Mouse (Mus musculus): Measurements from ENCODE around the gene Lst1. TPM values are rescaled to one million over a fixed set of nuclear protein-coding genes. Genes with fewer than 3 reads are reported as not detected.

Lst1 gene
- polyA plus RNA-seq, 1 experiment, result 49.6 TPM

GRCm38 (mm10) chr17:35224641-35225040, 36.4 kb upstream of the Lst1 start:
- no peak for TF ChIP-seq CTCF (IDR thresholded peaks at IDR 0.05; ENCODE audit: borderline replicate concordance, control insufficient read depth, extremely low read depth, insufficient read depth, low read length, poor library complexity)
- no peak for TF ChIP-seq POLR2A (IDR thresholded peaks at IDR 0.05; ENCODE audit: control insufficient read depth, extremely low read depth, insufficient read depth, low read length, poor library complexity)
- no peak overlapping the region for H3K27ac ChIP-seq (ENCODE audit: control insufficient read depth, insufficient read depth, low read length)
- H3K36me3 ChIP-seq (ENCODE audit: control insufficient read depth, insufficient read depth, low read length), result peaks cover 3% of the 10 kb centered on the region; the same call in 1 of the 2 replicates
- WGBS, result 97% methylated on average over 4 of the region's 4 CpGs
- H3K27me3 ChIP-seq (ENCODE audit: control insufficient read depth, insufficient read depth, low read length), result no peaks in the 10 kb centered on the region
- DNase-seq, result no peak
- H3K4me1 ChIP-seq (replicated peaks; ENCODE audit: control insufficient read depth, insufficient read depth, low read length), result peaks cover 49% of the 10 kb centered on the region
- no peak overlapping the region for H3K4me3 ChIP-seq (ENCODE audit: control insufficient read depth, insufficient read depth, low read length)

- DNase-seq, result peak; percentile 63
- H3K27me3 ChIP-seq (ENCODE audit: control insufficient read depth, insufficient read depth, low read length), result no peaks in the 10 kb centered on the region
These were observed 34.1 kb upstream of the Lst1 start for GRCm38 (mm10) chr17:35222299-35222698.

GRCm38 (mm10) chr17:35220156-35220952, 32.1 kb upstream of the Lst1 start, which contains the start of gene Gm16181:
Gm16181 (plus strand) TSS chr17:35220834.
- H3K4me1 ChIP-seq (replicated peaks; ENCODE audit: control insufficient read depth, insufficient read depth, low read length), result peaks cover 50% of the 10 kb centered on the region
- WGBS, result 69% methylated on average over 28 of the region's 28 CpGs

More at GRCm38 (mm10) chr17:35222299-35222698, 34.1 kb upstream of the Lst1 start:
- peak; percentile 59; the same call in 1 of the 2 replicates for TF ChIP-seq CTCF (IDR thresholded peaks at IDR 0.05; ENCODE audit: borderline replicate concordance, control insufficient read depth, extremely low read depth, insufficient read depth, low read length, poor library complexity)
- peak; percentile 31; the same call in 1 of the 2 replicates for TF ChIP-seq POLR2A (IDR thresholded peaks at IDR 0.05; ENCODE audit: control insufficient read depth, extremely low read depth, insufficient read depth, low read length, poor library complexity)
- H3K36me3 ChIP-seq (ENCODE audit: control insufficient read depth, insufficient read depth, low read length), result no peaks in the 10 kb centered on the region
- WGBS, result 9% methylated on average over 6 of the region's 6 CpGs
- peak overlapping the region; percentile 85 for H3K27ac ChIP-seq (ENCODE audit: control insufficient read depth, insufficient read depth, low read length)
- no peak overlapping the region for H3K4me3 ChIP-seq (ENCODE audit: control insufficient read depth, insufficient read depth, low read length)
- H3K4me1 ChIP-seq (replicated peaks; ENCODE audit: control insufficient read depth, insufficient read depth, low read length), result peaks cover 58% of the 10 kb centered on the region

GRCm38 (mm10) chr17:35219601-35220041, 31.4 kb upstream of the Lst1 start:
- TF ChIP-seq POLR2A (IDR thresholded peaks at IDR 0.05; ENCODE audit: control insufficient read depth, extremely low read depth, insufficient read depth, low read length, poor library complexity), result no peak
- TF ChIP-seq CTCF (IDR thresholded peaks at IDR 0.05; ENCODE audit: borderline replicate concordance, control insufficient read depth, extremely low read depth, insufficient read depth, low read length, poor library complexity), result no peak
- H3K27me3 ChIP-seq (ENCODE audit: control insufficient read depth, insufficient read depth, low read length), result no peaks in the 10 kb centered on the region
- peak; percentile 72 for DNase-seq
- peaks cover 55% of the 10 kb centered on the region for H3K4me1 ChIP-seq (replicated peaks; ENCODE audit: control insufficient read depth, insufficient read depth, low read length)
- WGBS, result 8% methylated on average over 6 of the region's 6 CpGs
- H3K36me3 ChIP-seq (ENCODE audit: control insufficient read depth, insufficient read depth, low read length), result no peaks in the 10 kb centered on the region
- H3K27ac ChIP-seq (ENCODE audit: control insufficient read depth, insufficient read depth, low read length), result peak overlapping the region; percentile 15; the same call in 1 of the 2 replicates
- H3K4me3 ChIP-seq (ENCODE audit: control insufficient read depth, insufficient read depth, low read length), result no peak overlapping the region

More at GRCm38 (mm10) chr17:35220156-35220952, 32.1 kb upstream of the Lst1 start, which contains the start of gene Gm16181:
- Histone ChIP-seq H3K27ac (ENCODE audit: control insufficient read depth, insufficient read depth, low read length) (peak within 1 kb of the TSS; percentile 15; the same call in 1 of the 2 replicates), H3K27me3 (ENCODE audit: control insufficient read depth, insufficient read depth, low read length) (no peaks in the 10 kb centered on the region), H3K4me3 (ENCODE audit: control insufficient read depth, insufficient read depth, low read length) (no peak within 1 kb of the TSS), H3K36me3 (ENCODE audit: control insufficient read depth, insufficient read depth, low read length) (no peaks in the 10 kb centered on the region)
- TF ChIP-seq POLR2A (IDR thresholded peaks at IDR 0.05; ENCODE audit: control insufficient read depth, extremely low read depth, insufficient read depth, low read length, poor library complexity), result no peak
- no peak for TF ChIP-seq CTCF (IDR thresholded peaks at IDR 0.05; ENCODE audit: borderline replicate concordance, control insufficient read depth, extremely low read depth, insufficient read depth, low read length, poor library complexity)
- DNase-seq, result no peak

- Histone ChIP-seq H3K36me3 (ENCODE audit: control insufficient read depth, insufficient read depth, low read length) (no peaks in the 10 kb centered on the region), H3K4me1 (replicated peaks; ENCODE audit: control insufficient read depth, insufficient read depth, low read length) (peaks cover 57% of the 10 kb centered on the region), H3K27ac (ENCODE audit: control insufficient read depth, insufficient read depth, low read length) (no peak overlapping the region), H3K4me3 (ENCODE audit: control insufficient read depth, insufficient read depth, low read length) (no peak overlapping the region), H3K27me3 (ENCODE audit: control insufficient read depth, insufficient read depth, low read length) (no peaks in the 10 kb centered on the region)
- 14% methylated on average over 18 of the region's 18 CpGs for WGBS
- DNase-seq, result no peak
- no peak for TF ChIP-seq CTCF (IDR thresholded peaks at IDR 0.05; ENCODE audit: borderline replicate concordance, control insufficient read depth, extremely low read depth, insufficient read depth, low read length, poor library complexity)
- no peak for TF ChIP-seq POLR2A (IDR thresholded peaks at IDR 0.05; ENCODE audit: control insufficient read depth, extremely low read depth, insufficient read depth, low read length, poor library complexity)
These were observed 30.4 kb upstream of the Lst1 start for GRCm38 (mm10) chr17:35218516-35219193.

GRCm38 (mm10) chr17:35213071-35213470, 24.8 kb upstream of the Lst1 start:
- H3K4me3 ChIP-seq (ENCODE audit: control insufficient read depth, insufficient read depth, low read length), result no peak overlapping the region
- H3K27me3 ChIP-seq (ENCODE audit: control insufficient read depth, insufficient read depth, low read length), result no peaks in the 10 kb centered on the region
- peaks cover 24% of the 10 kb centered on the region for H3K4me1 ChIP-seq (replicated peaks; ENCODE audit: control insufficient read depth, insufficient read depth, low read length)
- DNase-seq, result no peak
- WGBS, result 96% methylated on average over 5 of the region's 5 CpGs
- no peaks in the 10 kb centered on the region for H3K36me3 ChIP-seq (ENCODE audit: control insufficient read depth, insufficient read depth, low read length)
- no peak overlapping the region for H3K27ac ChIP-seq (ENCODE audit: control insufficient read depth, insufficient read depth, low read length)
- no peak for TF ChIP-seq POLR2A (IDR thresholded peaks at IDR 0.05; ENCODE audit: control insufficient read depth, extremely low read depth, insufficient read depth, low read length, poor library complexity)
